Mouse (Mus musculus) stomach, postnatal 0 days (tissue): Measurements from ENCODE around the gene Olfr17.

Source experiments
- CTCF ChIP-seq: IDR thresholded peaks from 2 replicates; pipeline ENCODE4 v1.5.1; 2016; ENCODE audit warnings: antibody characterized with exemption, low read depth, mild to moderate bottlenecking, moderate library complexity
- EP300 ChIP-seq: optimal IDR thresholded peaks from 2 replicates; pipeline ENCODE3; 2016; ENCODE audit warnings: antibody characterized with exemption

DNA sequence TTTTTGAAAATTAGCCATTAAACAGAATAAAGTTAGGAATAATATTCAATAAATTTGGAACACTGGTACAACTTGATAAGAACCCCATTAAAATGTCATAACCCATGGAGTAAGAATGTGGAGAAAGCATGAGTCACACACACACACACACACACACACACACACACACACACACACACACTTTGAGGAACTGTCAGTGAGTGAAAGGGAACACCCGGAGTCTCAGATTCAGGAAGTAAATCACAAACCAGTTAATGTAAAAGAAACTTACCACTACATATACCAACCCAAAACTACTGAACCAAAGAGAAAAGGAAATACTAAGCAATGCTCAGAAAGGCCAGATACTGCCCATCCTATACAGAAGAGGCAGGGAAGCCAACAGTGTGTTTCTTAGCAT is 48.6 kb upstream of the Olfr17 start:
- TF ChIP-seq CTCF (no peak), EP300 (no peak)
